Mouse (Mus musculus) testis, adult 2 months (tissue): ENCODE measurements around the gene Lpin1. TPM values are rescaled to one million over a fixed set of nuclear protein-coding genes. Genes with fewer than 3 reads are reported as not detected.

Source experiments
- H3K27ac ChIP-seq: fragments of 200-500 bp; 2 replicates; pipeline ENCODE4 v1.5.1; 2012; ENCODE audit warnings: low read depth, low read length; ENCODE audit not compliant: control insufficient read depth, insufficient read depth
- H3K27me3 ChIP-seq: fragments of 200-500 bp; 2 replicates; pipeline ENCODE4 v1.6.1; 2012; ENCODE audit warnings: mild to moderate bottlenecking, low read length, moderate library complexity; ENCODE audit not compliant: control insufficient read depth, insufficient read depth
- H3K36me3 ChIP-seq: fragments of 200-500 bp; 2 replicates; pipeline ENCODE4 v1.6.1; 2012; ENCODE audit warnings: mild to moderate bottlenecking, low read length; ENCODE audit not compliant: control insufficient read depth, insufficient read depth
- H3K4me1 ChIP-seq: fragments of 200-500 bp; 2 replicates; pipeline ENCODE4 v1.6.1; 2012; ENCODE audit warnings: low read length; ENCODE audit not compliant: control insufficient read depth, insufficient read depth
- H3K4me3 ChIP-seq: fragments of 200-500 bp; 2 replicates; pipeline ENCODE4 v1.5.1; 2012; ENCODE audit warnings: low read depth, mild to moderate bottlenecking, low read length, moderate library complexity, mixed read lengths; ENCODE audit not compliant: control insufficient read depth
- CTCF ChIP-seq: fragments of 200-500 bp; IDR thresholded peaks from 2 replicates; pipeline ENCODE4 v1.5.1; 2012; ENCODE audit warnings: low read depth, mild to moderate bottlenecking, inconsistent platforms, low read length, moderate library complexity; ENCODE audit not compliant: control insufficient read depth, insufficient read depth, insufficient replicate concordance
- POLR2A ChIP-seq: fragments of 200-500 bp; IDR thresholded peaks from 2 replicates; pipeline ENCODE4 v1.6.1; 2012; ENCODE audit warnings: low read depth, mild to moderate bottlenecking, inconsistent platforms, low read length, moderate library complexity; ENCODE audit not compliant: control insufficient read depth
- polyA plus RNA-seq: library from polyadenylated mRNA; depleted of rRNA; stranded (reverse); fragments of >200 nt; gene quantifications from 2 replicates; pipeline ENCODE4 v1.2.3, GENCODE M21; 2012

Gene Lpin1
- polyA plus RNA-seq, 1 experiment: 301 TPM

GRCm38 (mm10) chr12:16554171-16554570, 56.6 kb downstream of the Lpin1 start:
- no peaks in the 10 kb centered on the region for H3K4me1 ChIP-seq
- no peak overlapping the region for H3K27ac ChIP-seq
- H3K4me3 ChIP-seq: no peak overlapping the region
- no peaks in the 10 kb centered on the region for H3K27me3 ChIP-seq
- no peaks in the 10 kb centered on the region for H3K36me3 ChIP-seq
- TF ChIP-seq CTCF (no peak), POLR2A (no peak)

GRCm38 (mm10) chr12:16552108-16552771, 58.5 kb downstream of the Lpin1 start:
- TF ChIP-seq CTCF (no peak), POLR2A (no peak)
- Histone ChIP-seq H3K4me3 (no peak overlapping the region), H3K27me3 (no peaks in the 10 kb centered on the region), H3K27ac (no peak overlapping the region), H3K36me3 (no peaks in the 10 kb centered on the region; the same call in 1 of the 2 replicates), H3K4me1 (no peaks in the 10 kb centered on the region)

- TF ChIP-seq CTCF: no peak
- no peak for TF ChIP-seq POLR2A
- H3K4me1 ChIP-seq: no peaks in the 10 kb centered on the region
- no peak overlapping the region for H3K27ac ChIP-seq
- H3K4me3 ChIP-seq: no peak overlapping the region
- H3K27me3 ChIP-seq: no peaks in the 10 kb centered on the region
- no peaks in the 10 kb centered on the region; the same call in 1 of the 2 replicates for H3K36me3 ChIP-seq
Observed at GRCm38 (mm10) chr12:16550983-16551454, 59.7 kb downstream of the Lpin1 start.

GRCm38 (mm10) chr12:16548824-16549375, 61.9 kb downstream of the Lpin1 start:
- H3K36me3 ChIP-seq: no peaks in the 10 kb centered on the region; the same call in 1 of the 2 replicates
- no peaks in the 10 kb centered on the region for H3K4me1 ChIP-seq
- no peak for TF ChIP-seq POLR2A
- no peak for TF ChIP-seq CTCF
- H3K4me3 ChIP-seq: peak overlapping the region; percentile 53
- no peaks in the 10 kb centered on the region for H3K27me3 ChIP-seq
- H3K27ac ChIP-seq: no peak overlapping the region

- H3K4me3 ChIP-seq: no peak overlapping the region
- no peaks in the 10 kb centered on the region for H3K4me1 ChIP-seq
- no peaks in the 10 kb centered on the region; the same call in 1 of the 2 replicates for H3K36me3 ChIP-seq
- no peak for TF ChIP-seq CTCF
- no peak for TF ChIP-seq POLR2A
- no peak overlapping the region for H3K27ac ChIP-seq
- no peaks in the 10 kb centered on the region for H3K27me3 ChIP-seq
Observed at GRCm38 (mm10) chr12:16541606-16542005, 69.2 kb downstream of the Lpin1 start.

- Histone ChIP-seq H3K4me1 (no peaks in the 10 kb centered on the region), H3K27me3 (no peaks in the 10 kb centered on the region), H3K36me3 (no peaks in the 10 kb centered on the region; the same call in 1 of the 2 replicates), H3K27ac (no peak overlapping the region), H3K4me3 (no peak overlapping the region)
- TF ChIP-seq CTCF (no peak), POLR2A (no peak)
Observed at GRCm38 (mm10) chr12:16540712-16541111, 70.1 kb downstream of the Lpin1 start.

GRCm38 (mm10) chr12:16539965-16540661, 70.7 kb downstream of the Lpin1 start:
- Histone ChIP-seq H3K4me3 (no peak overlapping the region), H3K27me3 (no peaks in the 10 kb centered on the region), H3K4me1 (no peaks in the 10 kb centered on the region), H3K27ac (no peak overlapping the region), H3K36me3 (no peaks in the 10 kb centered on the region; the same call in 1 of the 2 replicates)
- TF ChIP-seq CTCF (no peak), POLR2A (no peak)
